ENCODE assay signal across 8 mouse cellular contexts in genomic region chr8:84601221-84601751, GRCm38 (mm10).
A peak's percentile ranks its signal among the peaks of the same experiment; 100 is the strongest.
DNase-seq lines count a peak whose midpoint lies in the region; ATAC-seq and TF ChIP-seq lines count a peak whose summit lies in the region.

No protein-coding gene starts in this region.

- H3K9ac ChIP-seq in forebrain, embryonic 11.5 days (ENCODE audit: low read length) = peak overlapping the region; percentile 27
- no peak overlapping the region for H3K9ac ChIP-seq in liver, embryonic 11.5 days (ENCODE audit: low read depth, low read length)
- H3K9ac ChIP-seq in stomach, embryonic 14.5 days (replicated peaks; ENCODE audit: low read depth, low read length) = no peak overlapping the region

- no peak overlapping the region for H3K27ac ChIP-seq in testis, adult 2 months (ENCODE audit: control insufficient read depth, insufficient read depth, low read depth, low read length)
- no peak overlapping the region for H3K27ac ChIP-seq in forebrain, embryonic 11.5 days (ENCODE audit: low read depth, low read length)
- H3K27ac ChIP-seq in liver, embryonic 11.5 days (ENCODE audit: low read depth, low read length) = no peak overlapping the region
- H3K27ac ChIP-seq in stomach, embryonic 14.5 days (ENCODE audit: low read length) = no peak overlapping the region
- H3K27ac ChIP-seq in layer of hippocampus, adult 2 months = no peak overlapping the region

- WGBS in forebrain, embryonic 11.5 days = 7% methylated on average over 19 of the region's 19 CpGs
- WGBS in liver, embryonic 11.5 days = 3% methylated on average over 19 of the region's 19 CpGs
- 4% methylated on average over 19 of the region's 19 CpGs for WGBS in stomach, embryonic 14.5 days

- no peak for TF ChIP-seq CTCF in testis, adult 2 months (IDR thresholded peaks at IDR 0.05; ENCODE audit: control insufficient read depth, insufficient read depth, insufficient replicate concordance, low read depth, low read length)
- no peak for TF ChIP-seq CTCF in layer of hippocampus, adult 2 months (conservative IDR thresholded peaks at IDR 0.05)

- H3K4me1 ChIP-seq in testis, adult 2 months (ENCODE audit: control insufficient read depth, insufficient read depth, low read length) = peaks cover 10% of the 10 kb centered on the region
- H3K4me1 ChIP-seq in forebrain, embryonic 11.5 days (replicated peaks; ENCODE audit: control insufficient read depth, insufficient read depth, low read length) = peaks cover 13% of the 10 kb centered on the region
- no peaks in the 10 kb centered on the region for H3K4me1 ChIP-seq in liver, embryonic 11.5 days (replicated peaks; ENCODE audit: control insufficient read depth, insufficient read depth, low read length)
- H3K4me1 ChIP-seq in stomach, embryonic 14.5 days (ENCODE audit: control insufficient read depth, insufficient read depth, low read length) = peaks cover 18% of the 10 kb centered on the region; the same call in 1 of the 2 replicates

- ATAC-seq in forebrain, embryonic 11.5 days (replicated peaks; ENCODE audit: low FRiP score) = 0 out of 2 replicates have a peak, but pooled peaks have one; percentile 26
- no peak for ATAC-seq in liver, embryonic 11.5 days (replicated peaks; ENCODE audit: low FRiP score)
- 0 out of 2 replicates have a peak, but pooled peaks have one; percentile 26 for ATAC-seq in stomach, embryonic 14.5 days (ENCODE audit: insufficient number of reproducible peaks, insufficient read depth, low FRiP score, low read depth)

- H3K36me3 ChIP-seq in testis, adult 2 months (ENCODE audit: control insufficient read depth, insufficient read depth, low read length) = no peaks in the 10 kb centered on the region
- no peaks in the 10 kb centered on the region for H3K36me3 ChIP-seq in forebrain, embryonic 11.5 days (ENCODE audit: control insufficient read depth, insufficient read depth, low read length)
- H3K36me3 ChIP-seq in liver, embryonic 11.5 days (ENCODE audit: control insufficient read depth, insufficient read depth, low read length) = no peaks in the 10 kb centered on the region
- H3K36me3 ChIP-seq in stomach, embryonic 14.5 days (ENCODE audit: control insufficient read depth, insufficient read depth, low read length) = no peaks in the 10 kb centered on the region

- H3K4me2 ChIP-seq in forebrain, embryonic 11.5 days (ENCODE audit: low read depth, low read length, severe bottlenecking) = peak overlapping the region; percentile 55
- H3K4me2 ChIP-seq in liver, embryonic 11.5 days = peak overlapping the region; percentile 54
- H3K4me2 ChIP-seq in stomach, embryonic 14.5 days (replicated peaks; ENCODE audit: low read depth, low read length) = peak overlapping the region; percentile 66

- H3K27me3 ChIP-seq in testis, adult 2 months (ENCODE audit: control insufficient read depth, insufficient read depth, low read length) = no peaks in the 10 kb centered on the region
- H3K27me3 ChIP-seq in forebrain, embryonic 11.5 days (ENCODE audit: control insufficient read depth, insufficient read depth, low read length) = peaks cover 4% of the 10 kb centered on the region; the same call in 1 of the 2 replicates
- H3K27me3 ChIP-seq in liver, embryonic 11.5 days (replicated peaks; ENCODE audit: control insufficient read depth, insufficient read depth, low read length) = peaks cover 46% of the 10 kb centered on the region
- H3K27me3 ChIP-seq in stomach, embryonic 14.5 days (ENCODE audit: control insufficient read depth, insufficient read depth, low read length) = no peaks in the 10 kb centered on the region

- H3K9me3 ChIP-seq in forebrain, embryonic 11.5 days (ENCODE audit: control insufficient read depth, low read length) = no peaks in the 10 kb centered on the region
- H3K9me3 ChIP-seq in liver, embryonic 11.5 days (ENCODE audit: control insufficient read depth, low read length) = no peaks in the 10 kb centered on the region
- no peaks in the 10 kb centered on the region for H3K9me3 ChIP-seq in stomach, embryonic 14.5 days (ENCODE audit: control insufficient read depth, low read depth, low read length)

- no peak for DNase-seq in testis, postnatal 10 days (ENCODE audit: low spot score)
- DNase-seq in forebrain, embryonic 11.5 days (ENCODE audit: low spot score) = no peak
- no peak for DNase-seq in liver, embryonic 11.5 days (ENCODE audit: low spot score)
- no peak for DNase-seq in ovary, postnatal 14 days (ENCODE audit: low spot score)
- DNase-seq in layer of hippocampus, adult 2 months (ENCODE audit: low spot score in 2 of 2) = no peak
- DNase-seq in layer of hippocampus, postnatal 25 days (ENCODE audit: extremely low spot score in 1 of 2, low spot score in 1 of 2) = no peak

- peak overlapping the region; percentile 14 for H3K4me3 ChIP-seq in testis, adult 2 months (ENCODE audit: control insufficient read depth, low read depth, low read length)
- peak overlapping the region; percentile 17 for H3K4me3 ChIP-seq in forebrain, embryonic 11.5 days (ENCODE audit: low read depth, low read length)
- H3K4me3 ChIP-seq in liver, embryonic 11.5 days (ENCODE audit: low read depth, low read length) = peak overlapping the region; percentile 27; the same call in 1 of the 2 replicates
- peak overlapping the region; percentile 32 for H3K4me3 ChIP-seq in stomach, embryonic 14.5 days (ENCODE audit: low read depth, low read length)
- H3K4me3 ChIP-seq in layer of hippocampus, adult 2 months = no peak overlapping the region

- no peak for TF ChIP-seq POLR2A in testis, adult 2 months (IDR thresholded peaks at IDR 0.05; ENCODE audit: control insufficient read depth, low read depth, low read length)
